Mouse (Mus musculus): ENCODE data around the gene Cdk1.

Gene Cdk1

DNA sequence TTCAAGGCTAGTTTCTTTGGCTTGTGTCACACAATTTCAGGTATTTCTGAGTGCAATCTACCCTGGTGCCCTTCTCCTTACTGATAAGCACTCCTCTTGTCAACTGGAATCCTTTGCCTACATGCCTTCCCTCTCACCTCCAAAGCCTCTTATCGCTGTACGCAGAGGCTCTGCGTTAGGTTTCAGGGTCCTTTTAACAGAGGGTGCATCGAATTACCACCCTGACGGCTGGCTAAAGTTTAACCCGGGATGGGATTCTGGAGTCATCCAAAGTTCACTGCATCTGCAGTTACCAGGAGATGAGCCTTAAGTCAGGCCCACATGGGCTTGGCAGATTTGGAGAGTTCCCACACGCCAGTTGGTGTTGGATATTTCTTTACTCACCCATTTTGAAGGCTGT lies 47.1 kb downstream of the Cdk1 start:
- no peak for DNase-seq

DNA sequence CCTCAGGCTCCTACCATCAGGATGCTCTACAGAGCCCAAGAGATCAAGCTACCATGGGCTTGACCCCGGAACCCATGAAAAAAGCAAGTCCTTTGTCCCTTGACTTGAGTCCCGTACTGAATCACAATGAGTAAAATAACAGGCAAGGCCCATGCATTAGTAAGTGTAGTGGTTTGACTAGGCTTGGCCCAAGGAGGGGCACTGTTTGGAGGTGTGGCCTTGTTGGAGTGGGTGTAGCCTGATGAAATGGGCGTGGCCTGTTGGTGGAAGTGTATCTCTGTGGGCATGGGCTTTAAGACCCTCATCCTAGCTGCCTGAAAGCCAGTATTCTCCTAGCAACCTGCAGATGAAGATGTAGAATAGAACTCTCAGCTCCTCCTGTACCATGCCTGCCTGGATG lies 47.9 kb downstream of the Cdk1 start:
- DNase-seq = no peak

DNA sequence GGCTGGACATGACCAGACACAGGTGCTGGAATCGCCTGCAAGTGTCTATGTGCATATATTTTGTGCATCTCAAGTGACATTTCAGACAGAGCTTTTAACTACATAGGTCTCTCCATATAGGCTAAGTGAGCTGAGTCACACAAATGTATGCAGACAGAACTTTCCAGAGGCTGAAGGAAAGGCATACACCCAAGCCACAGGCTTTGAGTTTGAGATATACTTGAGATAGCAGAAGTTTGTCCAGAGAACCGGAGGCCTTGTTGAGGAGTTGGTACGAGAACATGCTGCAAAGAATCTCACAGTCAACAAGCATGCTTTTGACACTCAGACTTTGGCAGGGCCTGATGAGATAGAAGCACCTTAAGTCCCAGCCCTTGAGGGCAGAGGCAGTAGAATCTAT lies 50.1 kb downstream of the Cdk1 start:
- DNase-seq = no peak

DNA sequence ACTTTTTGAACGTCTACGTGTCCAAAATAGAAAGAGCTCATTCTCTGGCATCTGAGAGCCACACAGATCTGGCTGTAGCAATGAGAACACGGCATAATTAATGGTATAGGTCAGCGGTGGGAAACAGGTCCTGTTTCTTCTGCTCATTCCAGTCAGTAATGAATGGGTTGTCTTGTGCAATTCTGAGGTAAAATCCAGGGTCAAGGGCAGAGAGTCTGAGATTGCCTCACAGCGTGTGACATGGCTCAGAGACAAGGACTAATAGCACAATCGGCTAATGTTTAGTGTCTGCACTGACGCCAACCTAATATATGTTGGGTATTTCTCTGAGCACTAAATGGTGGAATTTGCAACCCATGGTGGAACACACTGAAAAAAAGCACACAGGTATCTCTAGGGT lies 52.8 kb downstream of the Cdk1 start:
- DNase-seq = no peak

DNA sequence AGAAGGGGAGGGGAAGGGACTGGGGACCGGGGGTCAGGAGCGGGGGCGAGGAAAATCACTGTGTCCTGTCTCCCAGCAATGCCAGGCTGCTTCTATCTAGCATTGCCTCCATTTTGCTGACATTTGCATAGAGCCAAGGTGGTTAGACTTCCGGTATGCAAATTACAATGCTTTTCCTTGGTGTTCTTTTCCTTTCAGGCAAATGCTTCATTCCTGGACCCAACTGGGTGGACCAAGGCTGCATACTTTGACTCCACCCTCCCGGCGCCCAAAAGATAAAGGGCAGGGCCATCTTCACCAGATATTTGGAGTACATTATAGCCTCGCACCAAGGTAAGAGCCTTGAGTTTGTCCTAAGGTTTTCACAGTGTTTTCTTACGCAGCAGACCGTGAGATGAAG lies 56.8 kb downstream of the Cdk1 start:
- DNase-seq = no peak

DNA sequence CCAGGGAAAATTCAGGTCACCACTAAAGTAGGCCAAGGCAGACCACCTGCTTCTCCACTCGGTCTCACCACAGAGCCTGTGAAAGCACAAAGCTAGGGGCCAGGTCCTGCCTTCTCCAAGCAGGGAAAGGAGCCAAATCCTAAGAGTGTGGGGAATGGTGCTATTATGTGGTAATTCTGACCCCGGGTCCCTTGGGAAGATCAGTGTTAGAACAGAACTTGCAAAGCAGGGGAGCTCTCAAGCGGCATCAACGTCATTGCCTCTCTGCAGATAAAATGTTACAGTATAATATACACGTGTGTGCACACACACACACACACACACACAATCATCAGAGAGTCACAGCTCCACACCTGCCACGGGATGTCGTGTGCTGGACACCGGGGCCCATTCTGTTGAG lies 62.0 kb downstream of the Cdk1 start:
- DNase-seq = no peak

DNA sequence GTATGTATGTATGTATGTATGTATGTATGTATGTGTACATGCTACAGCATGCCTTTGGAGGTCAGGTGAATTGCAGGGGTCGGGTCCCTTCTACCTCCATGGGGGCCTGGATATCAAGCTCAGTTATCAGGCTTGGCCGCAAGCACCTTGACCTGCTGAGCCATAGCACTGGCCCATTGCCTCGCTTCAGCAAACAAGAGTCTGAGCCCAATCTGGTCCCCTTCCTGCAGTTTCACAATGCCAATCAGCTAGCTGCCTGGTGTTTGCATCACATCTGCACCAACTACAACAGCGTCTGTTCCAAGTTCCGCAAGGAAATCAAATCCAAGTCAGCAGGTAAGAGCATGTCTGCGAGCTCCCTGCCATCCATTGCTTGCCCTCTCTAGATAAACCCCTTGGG lies 64.0 kb downstream of the Cdk1 start:
- DNase-seq = no peak

DNA sequence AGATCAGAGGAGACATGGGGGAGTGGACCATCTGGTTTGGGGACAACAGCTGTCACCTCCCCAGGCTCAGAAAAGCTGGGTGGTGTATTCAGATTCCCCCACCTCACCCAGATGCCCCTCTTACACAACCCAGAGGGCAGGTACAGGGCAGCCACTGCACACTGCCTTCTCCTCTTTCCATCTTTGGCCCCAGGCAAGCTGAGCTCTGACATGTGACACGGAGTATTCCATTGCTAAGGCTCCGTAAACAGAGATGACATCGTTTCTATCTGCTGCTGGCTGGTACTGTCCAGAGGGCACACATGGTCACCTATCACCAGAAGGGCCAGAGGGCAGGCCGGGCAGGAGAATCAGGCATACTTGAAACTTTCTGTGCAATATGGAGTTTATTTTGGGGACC lies 64.7 kb downstream of the Cdk1 start:
- DNase-seq = peak; percentile 93

DNA sequence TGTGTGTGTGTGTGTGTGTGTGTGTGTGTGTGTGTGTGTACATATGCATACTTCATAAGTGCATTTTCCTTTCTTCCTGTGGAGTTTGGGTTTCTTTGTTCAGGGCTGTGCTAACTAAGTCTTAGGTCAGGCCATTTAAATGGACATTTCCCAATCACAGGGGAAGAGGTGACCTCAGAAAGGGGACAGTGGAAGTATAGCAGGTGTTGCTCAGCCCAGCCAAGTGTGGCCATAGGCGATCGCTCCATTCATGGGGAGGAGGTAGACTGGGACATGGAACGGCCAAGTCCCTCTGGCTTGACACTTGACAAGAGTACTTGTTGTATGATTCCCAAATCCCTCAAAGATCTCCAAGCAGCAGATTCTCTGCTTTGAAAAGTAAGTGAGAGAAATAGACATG lies 65.8 kb downstream of the Cdk1 start:
- no peak for DNase-seq
